9 mouse cellular contexts compared by ENCODE assay signal in genomic region chr3:121777943-121778342, GRCm38 (mm10). TPM values are rescaled to one million over a fixed set of nuclear protein-coding genes. Genes with fewer than 3 reads are reported as not detected.
A peak's percentile ranks its signal among the peaks of the same experiment; 100 is the strongest.
DNase-seq lines count a peak whose midpoint lies in the region; ATAC-seq and TF ChIP-seq lines count a peak whose summit lies in the region.
"Had no signal": no experiment of that assay in that cellular context is flagged by ENCODE, and none has a peak within 500 bp of the region (broad histone marks: within the 10 kb centered on the region; RNA-seq: fewer than 3 reads in every experiment).

No protein-coding gene starts in this region.

- no peak; the same call in 1 of the 2 replicates for ATAC-seq in hindbrain, embryonic 13.5 days (ENCODE audit: low FRiP score)
- peak; percentile 95 for ATAC-seq in megakaryocyte-erythroid progenitor cell, adult 5-6 weeks (replicated peaks; ENCODE audit: low FRiP score, low TSS enrichment, poor library complexity, severe bottlenecking)

- H3K4me2 ChIP-seq in hindbrain, embryonic 13.5 days = no peak overlapping the region
- H3K4me2 ChIP-seq: stomach, embryonic 15.5 days had no signal

- no peak for TF ChIP-seq POLR2A in embryonic fibroblast, embryonic 13.5 days (IDR thresholded peaks at IDR 0.05; ENCODE audit: low read depth, low read length)

- H3K4me1 ChIP-seq in hindbrain, embryonic 10.5 days (replicated peaks) = no peaks in the 10 kb centered on the region
- no peaks in the 10 kb centered on the region for H3K4me1 ChIP-seq in hindbrain, embryonic 13.5 days (replicated peaks)
- H3K4me1 ChIP-seq in embryonic fibroblast, embryonic 13.5 days (ENCODE audit: control insufficient read depth, insufficient read depth, low read length) = 0 out of 2 replicates have a peak, but pooled peaks cover 2% of the 10 kb centered on the region

- H3K27me3 ChIP-seq in hindbrain, embryonic 10.5 days (ENCODE audit: insufficient read depth, poor library complexity, severe bottlenecking) = no peaks in the 10 kb centered on the region
- no peaks in the 10 kb centered on the region for H3K27me3 ChIP-seq in hindbrain, embryonic 13.5 days
- H3K27me3 ChIP-seq: stomach, embryonic 15.5 days had no signal

- H3K9ac ChIP-seq in hindbrain, embryonic 13.5 days = no peak overlapping the region
- H3K9ac ChIP-seq: stomach, embryonic 15.5 days had no signal

- peak; percentile 74; the same call in 1 of the 2 replicates for TF ChIP-seq CTCF in embryonic fibroblast, embryonic 13.5 days (IDR thresholded peaks at IDR 0.05; ENCODE audit: borderline replicate concordance, insufficient read depth, low read length)

- WGBS in hindbrain, embryonic 10.5 days = 59% methylated on average over 7 of the region's 7 CpGs
- WGBS in hindbrain, embryonic 13.5 days = 52% methylated on average over 7 of the region's 7 CpGs

- H3K9me3 ChIP-seq in hindbrain, embryonic 10.5 days = no peaks in the 10 kb centered on the region
- H3K9me3 ChIP-seq in hindbrain, embryonic 13.5 days = no peaks in the 10 kb centered on the region
- H3K9me3 ChIP-seq: stomach, embryonic 15.5 days had no signal

- DNase-seq in hindbrain, embryonic 10.5 days (ENCODE audit: low spot score) = peak; percentile 53
- peak; percentile 8 to 11 for DNase-seq in adrenal gland, postnatal 4 days (ENCODE audit: low spot score in 2 of 2)
- peak; percentile 37 for DNase-seq in hindlimb bud, embryonic 11.5 days (ENCODE audit: extremely low spot score, low read depth, low spot score)
- peak; percentile 45 to 88 for DNase-seq in left cerebral cortex, adult 8-10 months (ENCODE audit: low spot score in 2 of 2)
- DNase-seq in spleen, postnatal 10 days (ENCODE audit: low spot score in 2 of 2) = peak; percentile 11 to 55

- H3K27ac ChIP-seq in hindbrain, embryonic 10.5 days = no peak overlapping the region
- no peak overlapping the region for H3K27ac ChIP-seq in hindbrain, embryonic 13.5 days
- no peak overlapping the region for H3K27ac ChIP-seq in embryonic fibroblast, embryonic 13.5 days (ENCODE audit: insufficient read depth, low read length)
- H3K27ac ChIP-seq: stomach, embryonic 15.5 days had no signal

- peaks cover 35% of the 10 kb centered on the region; the same call in 1 of the 2 replicates for H3K36me3 ChIP-seq in hindbrain, embryonic 10.5 days
- peaks cover 9% of the 10 kb centered on the region for H3K36me3 ChIP-seq in hindbrain, embryonic 13.5 days
- H3K36me3 ChIP-seq: stomach, embryonic 15.5 days had no signal

- no peak overlapping the region for H3K4me3 ChIP-seq in hindbrain, embryonic 10.5 days
- H3K4me3 ChIP-seq in hindbrain, embryonic 13.5 days = no peak overlapping the region
- H3K4me3 ChIP-seq in embryonic fibroblast, embryonic 13.5 days (ENCODE audit: insufficient read depth, low read length) = no peak overlapping the region
- H3K4me3 ChIP-seq: stomach, embryonic 15.5 days had no signal

RNA-seq across cellular contexts. Expression of gene Abcd3, which starts 37.2 kb away (rescaled TPM):
- 39.1 and 39.9 TPM in 2 replicates for polyA plus RNA-seq in hindbrain, embryonic 10.5 days (2016; fragmentation: Nextera tagmentation; extraction: Ambion mirVana)
- polyA plus RNA-seq in hindbrain, embryonic 13.5 days (2015; fragmentation: Nextera tagmentation; extraction: Ambion mirVana) = 69.1 and 70.6 TPM in 2 replicates
- total RNA-seq in adrenal gland, postnatal 4 days (2021) = 10 to 100 TPM; 79.9 to 85.4 TPM
- polyA plus RNA-seq in embryonic fibroblast, embryonic 13.5 days (2011; ENCODE audit: insufficient read length, low read depth, missing spikeins) = 43.0 and 48.5 TPM in 2 replicates
- total RNA-seq in left cerebral cortex, adult 8-10 months (2022) = 10 to 100 TPM; 47.5 to 52.6 (median 50.6) TPM
- 21.1 and 29.6 TPM in 2 replicates for total RNA-seq in megakaryocyte-erythroid progenitor cell, adult 5-6 weeks (2014; fragmentation: Nextera tagmentation)
- 47.1 and 48.0 TPM in 2 replicates for total RNA-seq in megakaryocyte-erythroid progenitor cell, adult 5-6 weeks (2017)

RNA-seq across cellular contexts. Expression of gene F3, which starts 54.6 kb away (rescaled TPM):
- polyA plus RNA-seq in hindbrain, embryonic 10.5 days (2016; fragmentation: Nextera tagmentation; extraction: Ambion mirVana) = 8.8 and 14.1 TPM in 2 replicates
- polyA plus RNA-seq in hindbrain, embryonic 13.5 days (2015; fragmentation: Nextera tagmentation; extraction: Ambion mirVana) = 5.6 and 5.8 TPM in 2 replicates
- total RNA-seq in adrenal gland, postnatal 4 days (2021) = 1 to 10 TPM; 5.8 to 8.3 TPM
- polyA plus RNA-seq in embryonic fibroblast, embryonic 13.5 days (2011; ENCODE audit: insufficient read length, low read depth, missing spikeins) = 168 and 276 TPM in 2 replicates
- 10 to 100 TPM; 47.6 to 60.8 (median 53.0) TPM for total RNA-seq in left cerebral cortex, adult 8-10 months (2022)
- not detected in 2 replicates for total RNA-seq in megakaryocyte-erythroid progenitor cell, adult 5-6 weeks (2014; fragmentation: Nextera tagmentation)
- total RNA-seq in megakaryocyte-erythroid progenitor cell, adult 5-6 weeks (2017) = not detected in 2 replicates

Comparison
In these comparisons a context has a peak if more than half of its experiments do, and no peak if none do; other contexts are left out.
1. DNase-seq: peak in every context shown above with its lines; median percentile 66 in left cerebral cortex, adult 8-10 months; 53 in hindbrain, embryonic 10.5 days; 37 in hindlimb bud, embryonic 11.5 days; 33 in spleen, postnatal 10 days; 10 in adrenal gland, postnatal 4 days.
2. RNA of gene F3, which starts 54.6 kb away (total RNA-seq): 47.6 to 60.8 TPM in left cerebral cortex, adult 8-10 months and 5.8 to 8.3 TPM in adrenal gland, postnatal 4 days; not detected in megakaryocyte-erythroid progenitor cell, adult 5-6 weeks; every median in the first group is over 4 times any median in the second.